Mouse (Mus musculus) spleen, adult 2 months (tissue): ENCODE data around the gene Lrwd1.

Experiments used
- CTCF ChIP-seq: fragments of 200-500 bp; IDR thresholded peaks from 2 replicates; pipeline ENCODE4 v1.5.1; 2011; ENCODE audit warnings: mild to moderate bottlenecking, inconsistent platforms; ENCODE audit not compliant: insufficient read depth, insufficient read length, insufficient replicate concordance; ENCODE audit errors: extremely low read depth
- POLR2A ChIP-seq: fragments of 200-500 bp; IDR thresholded peaks from 2 replicates; pipeline ENCODE4 v1.6.1; 2011; ENCODE audit warnings: low read depth, low read length, inconsistent platforms

GRCm38 (mm10) chr5:136169626-136170511, 34.0 kb upstream of the Lrwd1 start:
- TF ChIP-seq CTCF (no peak), POLR2A (no peak)
